Mouse (Mus musculus) R1 (cell line): ENCODE data around the gene Bmf.

Experiments used
- DNase-seq: peaks from one replicate; pipeline ENCODE4 v3.0.0-alpha.2; 2018; ENCODE audit warnings: low read depth, low spot score

Bmf gene

DNA sequence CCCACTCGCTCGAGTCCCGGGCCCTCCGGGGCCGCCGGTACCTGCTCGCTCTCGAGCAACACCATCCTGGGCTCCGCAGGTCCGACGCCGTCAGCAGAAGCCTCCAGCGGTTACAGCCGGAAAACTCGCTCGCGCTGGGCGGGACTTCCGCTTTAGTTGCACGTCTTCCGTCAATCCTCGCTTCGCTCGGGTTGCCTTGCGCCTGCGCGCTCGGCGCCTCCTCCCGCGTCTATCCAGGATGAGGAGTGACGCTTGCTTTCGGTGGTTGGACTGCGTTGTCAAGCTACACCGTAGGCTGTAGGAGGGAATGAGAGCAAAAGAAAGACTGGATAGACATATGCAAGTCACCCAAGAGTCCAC lies 70.0 kb downstream of the Bmf start, which contains the start of gene Srp14:
Gene Srp14 (minus strand): TSS at position 162 of the 360 bp plus-strand sequence.
- peak; percentile 96 for DNase-seq

DNA sequence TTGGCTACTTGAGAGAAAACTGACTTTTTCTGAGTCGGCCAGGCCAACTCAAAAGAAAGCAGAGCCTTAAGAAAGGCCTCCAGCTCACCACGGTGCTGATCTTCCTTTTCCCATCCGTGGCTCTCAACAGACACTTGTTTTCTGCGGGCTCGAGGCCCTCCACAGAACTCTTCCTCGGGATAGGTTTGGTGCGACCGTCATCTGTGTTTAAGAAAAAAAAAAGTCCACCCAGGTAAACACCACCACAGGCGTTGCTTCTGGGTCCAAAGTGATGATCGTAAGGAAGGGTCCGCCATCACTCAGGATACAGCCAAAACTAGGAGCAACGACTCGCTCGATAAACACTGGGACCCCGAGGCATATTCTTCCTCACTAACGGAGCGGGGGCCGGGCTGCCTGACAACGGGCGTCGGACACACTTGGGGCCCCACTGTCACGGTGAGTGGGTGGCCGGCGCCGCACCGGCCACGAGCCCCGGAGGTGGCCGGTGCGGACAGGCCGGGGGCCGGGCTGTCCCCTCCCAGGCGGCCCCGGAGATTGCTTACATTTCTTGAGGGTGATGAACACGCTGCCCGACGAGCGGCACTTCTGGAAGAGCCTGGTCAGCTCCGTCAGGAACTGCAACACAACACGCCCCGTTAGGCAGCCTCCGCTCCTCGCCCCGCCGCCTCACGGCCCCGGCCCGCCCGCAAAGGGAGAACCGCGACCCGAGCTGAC lies 70.5 kb downstream of the Bmf start:
- no peak for DNase-seq
